ENCODE assay signal across 13 mouse cellular contexts in genomic region chr19:25351257-25351955, GRCm38 (mm10).
DNase-seq lines count a peak whose midpoint lies in the region; ATAC-seq and TF ChIP-seq lines count a peak whose summit lies in the region.
"Had no signal": no experiment of that assay in that cellular context is flagged by ENCODE, and none has a peak within 500 bp of the region (broad histone marks: within the 10 kb centered on the region; RNA-seq: fewer than 3 reads in every experiment).

No protein-coding gene starts in this region.

- H3K36me3 ChIP-seq in heart, embryonic 13.5 days, result no peaks in the 10 kb centered on the region
- no peaks in the 10 kb centered on the region for H3K36me3 ChIP-seq in lung, embryonic 14.5 days (ENCODE audit: insufficient read depth)
- no peaks in the 10 kb centered on the region for H3K36me3 ChIP-seq in forebrain, embryonic 16.5 days (ENCODE audit: control insufficient read depth, insufficient read depth)
- H3K36me3 ChIP-seq in neural tube, embryonic 15.5 days, result no peaks in the 10 kb centered on the region
- no peaks in the 10 kb centered on the region for H3K36me3 ChIP-seq in thymus, adult 2 months (ENCODE audit: control insufficient read depth, insufficient read depth, low read length)
- H3K36me3 ChIP-seq: embryonic facial prominence, embryonic 13.5 days had no signal

- H3K9me3 ChIP-seq in heart, embryonic 13.5 days, result no peaks in the 10 kb centered on the region
- no peaks in the 10 kb centered on the region for H3K9me3 ChIP-seq in lung, embryonic 14.5 days (ENCODE audit: low read depth, low read length)
- no peaks in the 10 kb centered on the region for H3K9me3 ChIP-seq in forebrain, embryonic 16.5 days (ENCODE audit: control insufficient read depth, low read length)
- H3K9me3 ChIP-seq in neural tube, embryonic 15.5 days (replicated peaks), result no peaks in the 10 kb centered on the region
- H3K9me3 ChIP-seq: embryonic facial prominence, embryonic 13.5 days had no signal

- no peak overlapping the region for H3K9ac ChIP-seq in heart, embryonic 13.5 days
- no peak overlapping the region for H3K9ac ChIP-seq in lung, embryonic 14.5 days
- no peak overlapping the region for H3K9ac ChIP-seq in forebrain, embryonic 16.5 days (replicated peaks; ENCODE audit: low read depth, low read length)
- H3K9ac ChIP-seq in neural tube, embryonic 15.5 days (replicated peaks), result no peak overlapping the region
- H3K9ac ChIP-seq: embryonic facial prominence, embryonic 13.5 days had no signal

- DNase-seq in heart, adult 11 months, result no peak
- no peak for DNase-seq in lung, embryonic 14.5 days
- no peak for DNase-seq in lung, postnatal 14 days
- DNase-seq in urinary bladder, postnatal 14 days (ENCODE audit: low spot score), result no peak
- no peak for DNase-seq in thymus, adult 2 months
- DNase-seq: adrenal gland, postnatal 10 days; cerebellum, adult 2 months; heart, postnatal 4 days; lung, postnatal 4 days had no signal

- ATAC-seq in heart, embryonic 13.5 days (ENCODE audit: extremely low read depth, insufficient number of reproducible peaks, low FRiP score, low TSS enrichment), result no peak
- no peak for ATAC-seq in lung, embryonic 14.5 days (ENCODE audit: insufficient read depth)
- ATAC-seq in forebrain, embryonic 16.5 days, result peak; percentile 88
- peak; percentile 81 for ATAC-seq in neural tube, embryonic 15.5 days (ENCODE audit: low FRiP score)

- H3K4me3 ChIP-seq in heart, embryonic 13.5 days, result no peak overlapping the region
- no peak overlapping the region for H3K4me3 ChIP-seq in lung, embryonic 14.5 days (ENCODE audit: low read depth, low read length)
- no peak overlapping the region for H3K4me3 ChIP-seq in forebrain, embryonic 16.5 days (replicated peaks; ENCODE audit: low read length)
- H3K4me3 ChIP-seq in neural tube, embryonic 15.5 days (replicated peaks), result no peak overlapping the region
- no peak overlapping the region for H3K4me3 ChIP-seq in thymus, adult 2 months (ENCODE audit: control insufficient read depth, insufficient read depth, low read length)
- H3K4me3 ChIP-seq: embryonic facial prominence, embryonic 13.5 days had no signal

- no peak overlapping the region for H3K4me2 ChIP-seq in heart, embryonic 13.5 days
- 0 out of 2 replicates have a peak overlapping the region, but pooled peaks have one; percentile 12 for H3K4me2 ChIP-seq in lung, embryonic 14.5 days
- H3K4me2 ChIP-seq in forebrain, embryonic 16.5 days (ENCODE audit: low read length), result no peak overlapping the region
- peak overlapping the region; percentile 38 for H3K4me2 ChIP-seq in neural tube, embryonic 15.5 days
- H3K4me2 ChIP-seq: embryonic facial prominence, embryonic 13.5 days had no signal

- WGBS in heart, embryonic 13.5 days, result 67% methylated on average over 15 of the region's 15 CpGs
- 29% methylated on average over 15 of the region's 15 CpGs for WGBS in lung, embryonic 14.5 days
- WGBS in forebrain, embryonic 16.5 days, result 53% methylated on average over 15 of the region's 15 CpGs
- WGBS in neural tube, embryonic 15.5 days, result 29% methylated on average over 15 of the region's 15 CpGs
- 92% methylated on average over 15 of the region's 15 CpGs for WGBS in thymus, adult 2 months

- H3K4me1 ChIP-seq in heart, embryonic 13.5 days, result peaks cover 51% of the 10 kb centered on the region
- no peaks in the 10 kb centered on the region for H3K4me1 ChIP-seq in lung, embryonic 14.5 days (ENCODE audit: insufficient read depth)
- H3K4me1 ChIP-seq in forebrain, embryonic 16.5 days (replicated peaks; ENCODE audit: control insufficient read depth, insufficient read depth, low read length), result peaks cover 8% of the 10 kb centered on the region; the same call in 1 of the 2 replicates
- H3K4me1 ChIP-seq in neural tube, embryonic 15.5 days, result peaks cover 32% of the 10 kb centered on the region
- no peaks in the 10 kb centered on the region for H3K4me1 ChIP-seq in thymus, adult 2 months (replicated peaks; ENCODE audit: control insufficient read depth, insufficient read depth, low read length)

- no peaks in the 10 kb centered on the region for H3K27me3 ChIP-seq in heart, embryonic 13.5 days (replicated peaks)
- no peaks in the 10 kb centered on the region for H3K27me3 ChIP-seq in lung, embryonic 14.5 days (ENCODE audit: insufficient read depth, low read length)
- no peaks in the 10 kb centered on the region for H3K27me3 ChIP-seq in forebrain, embryonic 16.5 days (replicated peaks; ENCODE audit: control insufficient read depth, insufficient read depth, low read length)
- H3K27me3 ChIP-seq in neural tube, embryonic 15.5 days (replicated peaks), result no peaks in the 10 kb centered on the region
- no peaks in the 10 kb centered on the region for H3K27me3 ChIP-seq in thymus, adult 2 months (ENCODE audit: control insufficient read depth, insufficient read depth, low read length)
- H3K27me3 ChIP-seq: embryonic facial prominence, embryonic 13.5 days had no signal

- TF ChIP-seq CTCF in lung, embryonic 14.5 days (IDR thresholded peaks at IDR 0.05; ENCODE audit: low read depth), result no peak
- TF ChIP-seq CTCF in thymus, adult 2 months (IDR thresholded peaks at IDR 0.05; ENCODE audit: borderline replicate concordance, control insufficient read depth, extremely low read depth, insufficient read depth, low read length, poor library complexity), result no peak

- no peak for TF ChIP-seq POLR2A in thymus, adult 2 months (IDR thresholded peaks at IDR 0.05; ENCODE audit: control insufficient read depth, extremely low read depth, insufficient read depth, low read length, poor library complexity)

- 0 out of 2 replicates have a peak overlapping the region, but pooled peaks have one; percentile 51 for H3K27ac ChIP-seq in heart, embryonic 13.5 days (replicated peaks)
- no peak overlapping the region for H3K27ac ChIP-seq in lung, embryonic 14.5 days (ENCODE audit: low read depth)
- no peak overlapping the region for H3K27ac ChIP-seq in forebrain, embryonic 16.5 days (ENCODE audit: low read length)
- peak overlapping the region; percentile 54; the same call in 1 of the 2 replicates for H3K27ac ChIP-seq in neural tube, embryonic 15.5 days (replicated peaks)
- H3K27ac ChIP-seq in thymus, adult 2 months (ENCODE audit: control insufficient read depth, insufficient read depth, low read length), result no peak overlapping the region
- H3K27ac ChIP-seq: embryonic facial prominence, embryonic 13.5 days had no signal

Comparison
In these comparisons a context has a peak if more than half of its experiments do, and no peak if none do; other contexts are left out.
1. ATAC-seq: peak in forebrain, embryonic 16.5 days (single experiment) and neural tube, embryonic 15.5 days (single experiment); none in heart, embryonic 13.5 days (single experiment) and lung, embryonic 14.5 days (single experiment).
2. H3K27ac ChIP-seq: peak in heart, embryonic 13.5 days (single experiment) and neural tube, embryonic 15.5 days (single experiment); none in lung, embryonic 14.5 days (single experiment), forebrain, embryonic 16.5 days (single experiment) and thymus, adult 2 months (single experiment).
3. H3K4me2 ChIP-seq: peak in lung, embryonic 14.5 days (single experiment) and neural tube, embryonic 15.5 days (single experiment); none in heart, embryonic 13.5 days (single experiment) and forebrain, embryonic 16.5 days (single experiment).